Mouse (Mus musculus): ENCODE measurements at regions not wholly inside any gene's neighbourhood (a gene's known extent, or its start where the extent isn't known, plus 50 kb on each side); places are given as distances from the start of the nearest gene placed in this dataset.

- no peaks in the 10 kb centered on the region for H3K4me1 ChIP-seq (ENCODE audit: control insufficient read depth, insufficient read depth, low read length)
- TF ChIP-seq CTCF (IDR thresholded peaks at IDR 0.05; ENCODE audit: borderline replicate concordance, insufficient read depth, low read depth, low read length), result no peak
- TF ChIP-seq POLR2A (IDR thresholded peaks at IDR 0.05; ENCODE audit: borderline replicate concordance, insufficient read depth, low read length), result no peak
- no peak overlapping the region for H3K27ac ChIP-seq (ENCODE audit: insufficient read depth, low read length)
- no peak overlapping the region for H3K4me3 ChIP-seq (replicated peaks; ENCODE audit: insufficient read depth, low read depth, low read length)
- 79% methylated on average over 3 of the region's 3 CpGs for WGBS
- DNase-seq, result no peak
- H3K27me3 ChIP-seq (ENCODE audit: control insufficient read depth, insufficient read depth, low read length), result no peaks in the 10 kb centered on the region
These were observed 81.1 kb downstream of the Il12a start for GRCm38 (mm10) chr3:68771579-68771978.

DNA sequence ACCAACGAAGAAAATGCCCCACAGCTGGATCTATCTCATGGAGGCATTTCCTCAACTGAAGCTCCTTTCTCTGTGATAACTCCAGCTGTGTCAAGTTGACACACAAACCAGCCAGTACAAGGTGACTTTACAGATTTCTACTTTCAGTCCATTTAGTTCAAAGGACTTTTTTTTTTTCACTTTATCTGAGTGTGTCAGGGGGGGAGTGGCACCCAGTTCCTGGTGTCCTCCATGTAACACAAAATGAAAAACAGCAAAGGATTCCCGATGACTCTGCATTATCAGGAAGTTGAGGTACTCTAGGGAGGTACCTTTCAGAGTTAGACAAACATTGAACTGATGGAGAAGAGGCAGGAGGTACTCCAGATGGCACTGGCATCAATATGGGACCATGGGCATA, 87.4 kb downstream of the Il12a start:
- TF ChIP-seq POLR2A (IDR thresholded peaks at IDR 0.05; ENCODE audit: borderline replicate concordance, insufficient read depth, low read length) (no peak), CTCF (IDR thresholded peaks at IDR 0.05; ENCODE audit: borderline replicate concordance, insufficient read depth, low read depth, low read length) (no peak)
- H3K27ac ChIP-seq (ENCODE audit: insufficient read depth, low read length), result no peak overlapping the region
- peaks cover 3% of the 10 kb centered on the region; the same call in 1 of the 2 replicates for H3K4me1 ChIP-seq (ENCODE audit: control insufficient read depth, insufficient read depth, low read length)
- no peak overlapping the region for H3K4me3 ChIP-seq (replicated peaks; ENCODE audit: insufficient read depth, low read depth, low read length)
- DNase-seq, result no peak
- whole genome bisulfite sequencing, result 56% methylated on average over 2 of the region's 2 CpGs
- H3K27me3 ChIP-seq (ENCODE audit: control insufficient read depth, insufficient read depth, low read length), result no peaks in the 10 kb centered on the region

DNA sequence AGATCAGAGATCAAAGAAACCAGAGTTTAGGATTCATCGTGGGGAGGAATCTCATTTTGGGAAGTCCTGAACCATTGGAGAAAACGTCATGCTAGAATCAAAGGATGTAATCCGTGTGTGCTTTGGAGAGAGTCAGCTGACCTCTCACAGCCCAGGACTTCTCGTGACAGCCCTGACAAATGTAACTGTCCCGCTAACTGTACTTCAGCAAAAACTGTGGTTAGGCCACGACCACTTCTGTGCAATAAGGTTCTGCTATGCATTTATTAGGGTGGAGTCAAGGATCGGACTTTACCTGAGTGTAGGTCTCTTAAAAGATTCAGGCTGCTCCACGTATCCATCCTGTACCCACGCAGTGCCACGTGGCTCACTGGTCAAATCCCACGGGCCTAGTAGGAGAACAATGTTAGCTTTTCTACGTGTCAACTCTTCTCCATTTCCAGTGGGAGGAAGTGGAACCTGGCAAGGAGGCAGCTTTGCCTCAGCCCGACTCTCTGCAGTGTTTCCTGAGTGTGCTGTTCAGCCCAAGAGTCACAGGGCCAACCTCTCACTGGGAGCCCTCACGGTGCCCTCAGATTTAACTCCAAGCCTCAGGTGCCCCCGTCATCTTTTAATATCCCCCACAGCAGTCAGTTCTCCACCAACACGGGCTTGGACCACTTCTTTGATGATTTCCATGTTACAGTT, 88.1 kb downstream of the Il12a start:
- WGBS, result 81% methylated on average over 16 of the region's 16 CpGs
- DNase-seq, result no peak
- no peak overlapping the region for H3K27ac ChIP-seq (ENCODE audit: insufficient read depth, low read length)
- no peaks in the 10 kb centered on the region for H3K27me3 ChIP-seq (ENCODE audit: control insufficient read depth, insufficient read depth, low read length)
- no peak for TF ChIP-seq POLR2A (IDR thresholded peaks at IDR 0.05; ENCODE audit: borderline replicate concordance, insufficient read depth, low read length)
- TF ChIP-seq CTCF (IDR thresholded peaks at IDR 0.05; ENCODE audit: borderline replicate concordance, insufficient read depth, low read depth, low read length), result no peak
- H3K4me3 ChIP-seq (replicated peaks; ENCODE audit: insufficient read depth, low read depth, low read length), result no peak overlapping the region
- peaks cover 3% of the 10 kb centered on the region; the same call in 1 of the 2 replicates for H3K4me1 ChIP-seq (ENCODE audit: control insufficient read depth, insufficient read depth, low read length)

DNA sequence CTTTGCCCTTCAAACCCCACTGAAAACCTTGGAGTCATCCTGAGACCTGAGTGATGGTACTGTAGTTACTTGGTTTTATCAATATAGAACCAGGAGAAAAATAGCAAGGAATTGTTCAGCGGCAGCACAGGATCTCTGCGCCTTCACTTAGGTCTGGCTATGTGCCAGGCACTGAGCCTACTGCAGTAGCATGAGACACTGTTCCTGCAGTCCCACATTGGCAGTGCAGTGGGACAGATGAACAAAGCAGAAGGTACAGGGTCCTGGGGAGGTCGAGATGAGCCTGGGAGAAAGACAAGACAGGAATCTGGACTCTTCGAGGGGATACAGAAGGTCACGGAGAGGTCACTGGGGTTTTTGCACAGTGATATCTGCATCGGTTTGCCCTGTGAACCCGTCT, 88.5 kb upstream of the 1110032F04Rik start:
- peak in 1 of 2 experiments; percentile 9 for DNase-seq
- H3K27me3 ChIP-seq (ENCODE audit: control insufficient read depth, insufficient read depth, low read length), result no peaks in the 10 kb centered on the region
- 36% methylated on average over 7 of the region's 7 CpGs for WGBS
- H3K4me1 ChIP-seq (ENCODE audit: control insufficient read depth, insufficient read depth, low read length), result peaks cover 3% of the 10 kb centered on the region; the same call in 1 of the 2 replicates
- TF ChIP-seq POLR2A (IDR thresholded peaks at IDR 0.05; ENCODE audit: borderline replicate concordance, insufficient read depth, low read length), result no peak
- H3K4me3 ChIP-seq (replicated peaks; ENCODE audit: insufficient read depth, low read depth, low read length), result no peak overlapping the region
- no peak overlapping the region for H3K27ac ChIP-seq (ENCODE audit: insufficient read depth, low read length)

DNA sequence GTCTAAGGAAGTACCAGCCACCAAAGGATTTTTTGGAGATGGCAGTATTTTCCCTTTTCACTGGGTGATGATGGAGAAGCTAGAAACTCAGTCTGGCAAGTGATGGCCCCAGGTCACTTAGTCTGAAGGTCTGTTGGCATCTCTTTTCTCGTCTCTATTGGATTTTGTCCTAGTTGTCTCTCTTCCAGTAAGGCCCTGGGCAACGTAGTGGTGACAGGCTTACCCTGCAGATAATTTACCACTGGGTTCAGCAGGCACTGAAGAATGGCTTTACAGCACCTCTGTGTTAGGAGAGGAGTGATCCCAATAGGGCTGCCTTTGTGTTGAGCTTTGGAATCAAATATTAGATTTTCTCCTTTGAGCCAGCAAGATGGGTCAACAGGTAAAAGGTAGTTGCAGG, 87.9 kb upstream of the 1110032F04Rik start:
- 15% methylated on average over 2 of the region's 2 CpGs for WGBS

DNA sequence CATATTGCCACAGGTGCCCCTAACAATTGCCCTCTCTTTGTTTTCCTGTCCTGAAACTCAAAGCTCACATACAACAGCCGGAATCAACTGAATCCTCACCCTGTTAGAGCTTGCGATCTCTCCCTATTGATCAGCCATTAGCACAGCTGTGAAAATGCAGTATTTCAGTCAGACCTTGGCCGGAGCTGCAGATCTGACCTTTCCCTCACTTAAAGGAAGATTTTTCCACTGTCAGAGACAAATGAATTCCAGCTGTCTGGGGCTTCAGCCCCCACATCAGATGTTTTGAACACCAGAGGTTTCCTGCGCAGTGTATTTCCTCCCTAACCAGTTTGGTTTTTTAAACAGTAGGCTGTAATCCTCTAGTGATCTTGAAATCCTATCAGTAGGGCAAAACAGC, 87.0 kb upstream of the 1110032F04Rik start:
- H3K27me3 ChIP-seq (ENCODE audit: control insufficient read depth, insufficient read depth, low read length), result no peaks in the 10 kb centered on the region
- WGBS, result 90% methylated on average over 4 of the region's 4 CpGs
- TF ChIP-seq POLR2A (IDR thresholded peaks at IDR 0.05; ENCODE audit: borderline replicate concordance, insufficient read depth, low read length), result no peak
- no peak for TF ChIP-seq CTCF (IDR thresholded peaks at IDR 0.05; ENCODE audit: borderline replicate concordance, insufficient read depth, low read depth, low read length)
- DNase-seq, result no peak
- peaks cover 3% of the 10 kb centered on the region; the same call in 1 of the 2 replicates for H3K4me1 ChIP-seq (ENCODE audit: control insufficient read depth, insufficient read depth, low read length)
- H3K4me3 ChIP-seq (replicated peaks; ENCODE audit: insufficient read depth, low read depth, low read length), result no peak overlapping the region
- no peak overlapping the region for H3K27ac ChIP-seq (ENCODE audit: insufficient read depth, low read length)

More for the DNA sequence above, 87.9 kb upstream of the 1110032F04Rik start:
- H3K4me3 ChIP-seq (replicated peaks; ENCODE audit: insufficient read depth, low read depth, low read length), result no peak overlapping the region
- peaks cover 3% of the 10 kb centered on the region; the same call in 1 of the 2 replicates for H3K4me1 ChIP-seq (ENCODE audit: control insufficient read depth, insufficient read depth, low read length)
- H3K27me3 ChIP-seq (ENCODE audit: control insufficient read depth, insufficient read depth, low read length), result no peaks in the 10 kb centered on the region
- no peak for TF ChIP-seq CTCF (IDR thresholded peaks at IDR 0.05; ENCODE audit: borderline replicate concordance, insufficient read depth, low read depth, low read length)
- TF ChIP-seq POLR2A (IDR thresholded peaks at IDR 0.05; ENCODE audit: borderline replicate concordance, insufficient read depth, low read length), result no peak
- no peak for DNase-seq
- no peak overlapping the region for H3K27ac ChIP-seq (ENCODE audit: insufficient read depth, low read length)

GRCm38 (mm10) chr3:68783666-68784416, 85.5 kb upstream of the 1110032F04Rik start:
- no peak overlapping the region for H3K4me3 ChIP-seq (replicated peaks; ENCODE audit: insufficient read depth, low read depth, low read length)
- H3K4me1 ChIP-seq (ENCODE audit: control insufficient read depth, insufficient read depth, low read length), result peaks cover 3% of the 10 kb centered on the region; the same call in 1 of the 2 replicates
- no peak for TF ChIP-seq CTCF (IDR thresholded peaks at IDR 0.05; ENCODE audit: borderline replicate concordance, insufficient read depth, low read depth, low read length)
- no peak for TF ChIP-seq POLR2A (IDR thresholded peaks at IDR 0.05; ENCODE audit: borderline replicate concordance, insufficient read depth, low read length)
- WGBS, result 79% methylated on average over 7 of the region's 7 CpGs
- H3K27ac ChIP-seq (ENCODE audit: insufficient read depth, low read length), result no peak overlapping the region
- no peaks in the 10 kb centered on the region for H3K27me3 ChIP-seq (ENCODE audit: control insufficient read depth, insufficient read depth, low read length)
- DNase-seq, result no peak

GRCm38 (mm10) chr3:68786771-68787170, 82.6 kb upstream of the 1110032F04Rik start:
- Histone ChIP-seq H3K4me1 (ENCODE audit: control insufficient read depth, insufficient read depth, low read length) (no peaks in the 10 kb centered on the region), H3K27me3 (ENCODE audit: control insufficient read depth, insufficient read depth, low read length) (no peaks in the 10 kb centered on the region), H3K27ac (ENCODE audit: insufficient read depth, low read length) (no peak overlapping the region), H3K4me3 (replicated peaks; ENCODE audit: insufficient read depth, low read depth, low read length) (no peak overlapping the region)
- WGBS, result 90% methylated on average over 3 of the region's 3 CpGs
- no peak for DNase-seq
- TF ChIP-seq CTCF (IDR thresholded peaks at IDR 0.05; ENCODE audit: borderline replicate concordance, insufficient read depth, low read depth, low read length), result no peak
- TF ChIP-seq POLR2A (IDR thresholded peaks at IDR 0.05; ENCODE audit: borderline replicate concordance, insufficient read depth, low read length), result no peak

Measured in cerebellum, adult 2 months (tissue).